Mouse (Mus musculus) Patski (cell line): ENCODE measurements around the gene Ripk4. TPM values are rescaled to one million over a fixed set of nuclear protein-coding genes. Genes with fewer than 3 reads are reported as not detected.

Source experiments
- ATAC-seq: fragments of 100-300 bp; one replicate; pipeline ENCODE4 v1.8.0; 2021
- CTCF ChIA-PET: fragments of 350-600 bp; sonication (Branson Sonifier 250); formaldehyde crosslinking; loops from one replicate; lab custom pipeline; 2022; ENCODE audit warnings: inconsistent platforms; lab: Charles Lee
- POLR2A ChIA-PET: fragments of 350-600 bp; sonication (Branson Sonifier 250); formaldehyde crosslinking; loops from one replicate; lab custom pipeline; 2022; ENCODE audit warnings: antibody characterized with exemption, inconsistent platforms; lab: Charles Lee
- DNase-seq: peaks from one replicate; pipeline ENCODE4 v3.0.0-alpha.2; 2011; ENCODE audit warnings: low read depth, low spot score
- H3K27me3 ChIP-seq: fragments of 371-371 bp; one replicate; pipeline ENCODE4 v1.5.1; 2021
- CTCF ChIP-seq: fragments of 100-300 bp; IDR thresholded peaks from one replicate; pipeline ENCODE4 v1.5.1; 2021
- in situ Hi-C: fragments of 300-500 bp; cut with MboI; formaldehyde crosslinking; loops from 3 replicates; pipeline ENCODE4 v1.11.1; 2018; ENCODE audit warnings: low pct_unique_long_range_greater_than_20kb, mixed read lengths
- polyA plus RNA-seq: library from polyadenylated mRNA; unstranded; gene quantifications from one replicate; pipeline ENCODE4 v1.2.3, GENCODE M21; 2021

The Ripk4 gene
- polyA plus RNA-seq, 1 experiment from 2014 or later, result 2.3 TPM

- no peak for TF ChIP-seq CTCF
- ATAC-seq (no peak), DNase-seq (no peak)
- ChIA-PET POLR2A (no interaction called here), CTCF (interaction anchor here (1.3 kb wide), 1 partner anchor 13 kb away, joined by 4 read pairs; no protein-coding TSS in a partner anchor)
- no peaks in the 10 kb centered on the region for H3K27me3 ChIP-seq
- in situ Hi-C loops, result loop anchor here (5.0 kb wide), 1 partner anchor 84 kb away; no protein-coding TSS in a partner anchor
Observed at GRCm38 (mm10) chr16:97766501-97766900, 2.9 kb upstream of the Ripk4 start.

DNA sequence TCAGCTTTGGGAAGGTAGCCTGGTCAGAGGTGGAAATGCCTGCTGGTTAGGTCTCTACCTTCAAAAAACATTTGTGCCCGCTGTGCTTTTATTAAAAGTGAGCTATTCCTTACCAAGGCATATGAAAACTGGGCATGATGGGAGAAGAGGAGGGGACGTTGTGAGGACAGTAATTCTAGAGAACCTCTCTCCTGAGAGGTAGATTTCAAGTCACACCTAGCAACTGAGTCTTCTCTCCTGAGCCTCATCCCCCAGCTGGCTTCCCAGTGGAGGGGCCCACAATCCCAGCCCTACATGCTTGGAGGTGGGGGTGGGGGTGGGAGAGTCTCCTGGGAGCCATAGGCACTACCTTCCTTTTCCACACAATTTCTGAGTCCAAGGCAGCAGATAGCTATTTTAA, 1.0 kb upstream of the Ripk4 start:
- DNase-seq, result no peak
- no peak for TF ChIP-seq CTCF
- ChIA-PET POLR2A (no interaction called here), CTCF (no interaction called here)
- no peaks in the 10 kb centered on the region for H3K27me3 ChIP-seq
- in situ Hi-C loops, result loop anchor here (5.0 kb wide), 1 partner anchor 82 kb away; no protein-coding TSS in a partner anchor
- no peak for ATAC-seq

DNA sequence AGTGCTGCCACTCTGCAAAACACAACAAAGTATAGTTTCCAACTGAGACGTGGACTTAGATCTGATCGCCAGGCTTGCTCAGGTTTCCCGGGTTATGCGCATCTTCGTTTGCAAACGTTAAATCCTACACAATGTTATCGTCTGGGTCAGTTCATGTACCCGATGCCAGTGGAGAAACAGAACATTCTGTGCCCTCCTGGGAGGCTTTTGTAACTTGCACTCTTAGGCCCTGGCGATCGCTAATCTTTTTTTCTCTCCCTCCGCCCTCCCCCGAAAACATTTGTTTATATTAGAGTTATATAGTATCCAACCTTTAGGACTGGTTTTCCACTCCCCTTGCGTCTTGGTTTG, 378 bp upstream of the Ripk4 start:
- no peak for TF ChIP-seq CTCF
- ATAC-seq (no peak), DNase-seq (no peak)
- in situ Hi-C loops, result no loop called here
- H3K27me3 ChIP-seq, result no peaks in the 10 kb centered on the region
- CTCF ChIA-PET, result no interaction called here
- POLR2A ChIA-PET, result no interaction called here

DNA sequence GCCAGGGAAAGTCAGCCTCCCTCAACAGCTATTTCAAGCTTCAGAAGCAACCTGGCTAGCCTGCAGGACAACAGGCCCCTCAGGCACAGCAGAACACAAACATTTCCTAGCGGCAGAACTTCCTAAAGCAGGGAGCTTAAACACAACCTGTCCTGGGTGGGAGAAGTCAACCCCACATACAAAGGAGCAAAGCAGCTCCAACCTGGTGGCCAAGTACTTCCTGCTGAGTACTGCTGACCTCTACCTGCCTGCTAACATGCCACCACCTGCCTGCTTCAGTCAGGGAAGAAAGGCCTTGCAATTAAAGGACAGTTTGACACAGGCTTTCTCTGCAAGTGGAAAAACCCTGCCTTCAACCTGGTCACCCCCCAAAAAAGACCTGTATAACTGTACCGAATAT, 1.8 kb downstream of the Ripk4 start:
- DNase-seq, result no peak
- ATAC-seq, result no peak
- in situ Hi-C loops, result no loop called here
- no peak for TF ChIP-seq CTCF
- CTCF ChIA-PET, result interaction anchor here (1.3 kb wide), 1 partner anchor 17 kb away, joined by 3 read pairs; no protein-coding TSS in a partner anchor
- no peaks in the 10 kb centered on the region for H3K27me3 ChIP-seq
- POLR2A ChIA-PET, result no interaction called here

DNA sequence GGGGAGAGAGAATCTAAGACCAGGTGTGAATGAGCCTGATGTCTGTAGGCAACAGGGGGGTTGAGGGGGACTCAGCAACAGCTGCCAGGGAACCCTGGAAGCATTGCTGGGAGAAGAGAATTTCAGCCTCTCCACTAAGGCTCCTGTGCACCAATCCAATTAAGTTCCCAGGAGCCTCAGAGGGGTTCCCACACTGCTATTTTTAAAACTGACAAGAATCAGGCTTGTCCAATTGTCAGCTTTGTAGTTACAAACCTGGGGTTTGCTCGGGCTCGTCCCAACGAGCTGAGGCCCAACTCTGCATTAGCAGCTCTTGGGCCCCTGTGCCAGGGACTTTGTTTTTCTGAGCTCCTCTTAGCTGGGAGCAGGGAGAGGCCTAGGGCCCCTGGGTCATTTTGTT, 3.9 kb downstream of the Ripk4 start:
- DNase-seq (no peak), ATAC-seq (no peak)
- no peaks in the 10 kb centered on the region for H3K27me3 ChIP-seq
- in situ Hi-C loops, result no loop called here
- POLR2A ChIA-PET, result no interaction called here
- TF ChIP-seq CTCF, result no peak
- CTCF ChIA-PET, result interaction anchor here (1.6 to 2.2 kb wide), 2 partner anchors 19 to 20 kb away, joined by 3 to 5 read pairs; no protein-coding TSS in a partner anchor

- in situ Hi-C loops, result no loop called here
- DNase-seq (no peak), ATAC-seq (no peak)
- POLR2A ChIA-PET, result no interaction called here
- H3K27me3 ChIP-seq, result no peaks in the 10 kb centered on the region
- CTCF ChIA-PET, result interaction anchor here (2.2 kb wide), 1 partner anchor 17 kb away, joined by 5 read pairs; no protein-coding TSS in a partner anchor
- no peak for TF ChIP-seq CTCF
Observed at GRCm38 (mm10) chr16:97758288-97758687, 5.3 kb downstream of the Ripk4 start.

- no peak for TF ChIP-seq CTCF
- ChIA-PET CTCF (interaction anchor here (1.0 to 1.2 kb wide), 2 partner anchors 10 to 42 kb away, joined by 3 read pairs; no protein-coding TSS in a partner anchor), POLR2A (no interaction called here)
- ATAC-seq, result no peak
- DNase-seq, result no peak
- in situ Hi-C loops, result no loop called here
- H3K27me3 ChIP-seq, result no peaks in the 10 kb centered on the region
Observed at GRCm38 (mm10) chr16:97756460-97756859, 7.1 kb downstream of the Ripk4 start.

DNA sequence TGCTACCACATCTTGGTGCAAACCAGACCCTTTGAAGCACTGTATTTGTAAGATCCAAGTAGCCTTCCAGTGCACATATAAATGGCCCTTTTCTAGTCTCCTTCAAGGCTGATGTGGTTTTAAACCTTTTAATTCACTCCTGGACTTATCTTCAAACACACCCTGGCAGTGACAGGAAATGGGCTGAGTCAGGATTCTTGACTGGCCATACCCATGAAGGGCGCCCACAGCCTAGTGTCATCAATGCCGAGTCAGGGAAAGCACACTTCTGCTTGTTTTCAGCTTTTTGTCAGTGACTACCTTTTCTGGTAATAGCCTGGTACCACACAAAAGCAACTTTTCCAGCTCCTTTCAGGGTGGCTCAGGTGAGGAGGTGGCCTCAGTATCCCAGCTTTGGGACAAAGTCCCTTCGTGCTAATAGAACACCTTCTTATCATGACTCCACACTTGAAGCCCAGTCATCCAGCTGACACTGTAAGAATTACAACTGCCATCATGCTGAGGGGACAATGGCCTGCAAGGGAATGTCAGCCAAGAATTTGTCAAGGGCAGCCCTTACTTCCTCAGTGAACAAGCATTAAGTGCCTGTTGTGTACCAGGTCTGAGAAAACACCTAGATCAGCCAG, 11.2 kb downstream of the Ripk4 start:
- ATAC-seq (no peak), DNase-seq (no peak)
- H3K27me3 ChIP-seq, result no peaks in the 10 kb centered on the region
- in situ Hi-C loops, result no loop called here
- ChIA-PET POLR2A (no interaction called here), CTCF (no interaction called here)
- TF ChIP-seq CTCF, result no peak

DNA sequence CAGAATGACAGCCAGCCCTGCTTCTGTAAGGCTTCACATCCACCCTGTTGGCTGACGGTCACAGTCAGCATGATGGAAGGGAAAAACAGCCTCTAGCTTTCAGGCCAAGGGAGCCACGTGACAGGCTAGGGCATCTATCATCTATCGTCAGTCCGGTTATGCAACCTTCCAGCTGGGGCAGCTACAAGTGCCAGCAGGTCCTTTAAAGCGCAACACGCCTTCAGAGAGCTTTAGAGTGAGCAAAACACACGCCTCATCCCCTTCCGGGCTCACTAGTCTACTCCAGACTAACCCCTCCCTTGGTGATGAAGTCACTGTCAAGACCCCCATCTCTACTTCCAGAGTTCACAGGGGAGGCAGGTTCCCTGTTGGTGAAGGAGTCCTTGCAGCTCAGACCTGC, 11.7 kb downstream of the Ripk4 start:
- DNase-seq, result no peak
- CTCF ChIA-PET, result no interaction called here
- in situ Hi-C loops, result no loop called here
- no peaks in the 10 kb centered on the region for H3K27me3 ChIP-seq
- no peak for TF ChIP-seq CTCF
- POLR2A ChIA-PET, result no interaction called here
- no peak for ATAC-seq

GRCm38 (mm10) chr16:97748421-97748820, 15.2 kb downstream of the Ripk4 start:
- POLR2A ChIA-PET, result no interaction called here

GRCm38 (mm10) chr16:97738030-97738429, 25.6 kb downstream of the Ripk4 start:
- ATAC-seq, result no peak
- no peak for TF ChIP-seq CTCF
- no peak for DNase-seq
- POLR2A ChIA-PET, result no interaction called here
- CTCF ChIA-PET, result no interaction called here
- in situ Hi-C loops, result no loop called here
- H3K27me3 ChIP-seq, result no peaks in the 10 kb centered on the region

More at GRCm38 (mm10) chr16:97748421-97748820, 15.2 kb downstream of the Ripk4 start:
- TF ChIP-seq CTCF, result no peak
- in situ Hi-C loops, result no loop called here
- no peaks in the 10 kb centered on the region for H3K27me3 ChIP-seq
- CTCF ChIA-PET, result no interaction called here
- no peak for DNase-seq
- no peak for ATAC-seq

DNA sequence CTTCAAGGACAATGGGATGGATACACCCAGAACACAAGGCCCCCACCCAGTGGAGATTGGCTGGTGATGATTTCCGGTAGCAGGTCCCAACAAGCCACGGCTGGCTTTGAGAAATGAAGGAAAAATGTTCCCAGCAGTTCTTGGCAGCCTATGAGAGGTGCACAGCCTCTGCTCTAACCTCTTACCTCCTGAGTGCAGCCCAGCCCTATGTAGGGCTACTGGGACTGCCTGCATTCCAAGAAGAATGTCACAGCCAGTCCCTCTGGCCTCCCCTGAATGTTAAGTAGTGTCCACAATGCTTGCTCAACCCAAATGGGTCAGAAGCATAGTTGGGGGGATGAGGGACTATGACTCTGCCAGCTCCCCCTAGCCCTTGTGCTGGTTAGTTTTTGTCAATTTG, 27.0 kb downstream of the Ripk4 start:
- no peak for TF ChIP-seq CTCF
- H3K27me3 ChIP-seq, result no peaks in the 10 kb centered on the region
- ChIA-PET POLR2A (no interaction called here), CTCF (interaction anchor here (1.1 kb wide), 1 partner anchor 43 kb away, joined by 3 read pairs; no protein-coding TSS in a partner anchor)
- in situ Hi-C loops, result no loop called here
- no peak for DNase-seq
- no peak for ATAC-seq
